Mouse (Mus musculus) heart, embryonic 14.5 days (tissue): ENCODE measurements around the gene Eps8l2. TPM values are rescaled to one million over a fixed set of nuclear protein-coding genes. Genes with fewer than 3 reads are reported as not detected.

Experiments
- ATAC-seq: fragments of 200-750 bp; cut with Nextera tagmentation; 2 replicates; pipeline ENCODE4 v1.8.0; 2017; ENCODE audit warnings: low read depth, moderate TSS enrichment; ENCODE audit not compliant: insufficient number of reproducible peaks, insufficient read depth, low FRiP score
- H3K27ac ChIP-seq, 2 experiments: fragments of 200-500 bp in 1 of 2; fragments of 300-500 bp in 1 of 2; sonication (generic) in 1 of 2; replicated peaks in 1 of 2; 2 replicates each; pipeline ENCODE4 v1.5.1; 2012 to 2014; ENCODE audit warnings: low read depth in 2 of 2, low read length in 2 of 2, control low read depth in 1 of 2, mild to moderate bottlenecking in 1 of 2, mixed read lengths in 1 of 2; ENCODE audit not compliant: control insufficient read depth in 1 of 2, insufficient read depth in 1 of 2
- H3K27me3 ChIP-seq: fragments of 300-500 bp; sonication (generic); 2 replicates; pipeline ENCODE4 v1.6.1; 2014; ENCODE audit warnings: mild to moderate bottlenecking, low read length, control low read depth; ENCODE audit not compliant: control insufficient read depth, insufficient read depth
- H3K36me3 ChIP-seq: fragments of 300-500 bp; sonication (generic); 2 replicates; pipeline ENCODE4 v1.6.1; 2014; ENCODE audit warnings: mild to moderate bottlenecking, control low read depth, low read length, mixed read lengths; ENCODE audit not compliant: control insufficient read depth, insufficient read depth
- H3K4me1 ChIP-seq, 2 experiments: fragments of 200-500 bp in 1 of 2; fragments of 300-500 bp in 1 of 2; sonication (generic) in 1 of 2; 2 replicates each; pipeline ENCODE4 v1.6.1; 2012 to 2014; ENCODE audit warnings: low read length in 2 of 2, control low read depth in 1 of 2, mixed read lengths in 1 of 2; ENCODE audit not compliant: control insufficient read depth in 2 of 2, insufficient read depth in 2 of 2
- H3K4me2 ChIP-seq: fragments of 300-500 bp; sonication (generic); 2 replicates; pipeline ENCODE4 v1.6.1; 2014; ENCODE audit warnings: mild to moderate bottlenecking, low read length
- H3K4me3 ChIP-seq, 2 experiments: fragments of 200-500 bp in 1 of 2; fragments of 300-500 bp in 1 of 2; sonication (generic) in 1 of 2; 2 replicates each; pipeline ENCODE4 v1.5.1; 2012 to 2014; ENCODE audit warnings: low read length in 2 of 2, mild to moderate bottlenecking in 2 of 2, control low read depth in 1 of 2, low read depth in 1 of 2, moderate library complexity in 1 of 2; ENCODE audit not compliant: control insufficient read depth in 1 of 2, insufficient read depth in 1 of 2
- H3K9ac ChIP-seq: fragments of 300-500 bp; sonication (generic); 2 replicates; pipeline ENCODE4 v1.6.1; 2014; ENCODE audit warnings: mild to moderate bottlenecking, low read length
- H3K9me3 ChIP-seq: fragments of 300-500 bp; sonication (generic); 2 replicates; pipeline ENCODE4 v1.6.1; 2016; ENCODE audit warnings: low read length, control low read depth; ENCODE audit not compliant: control insufficient read depth
- WGBS: fragments of 180-500 bp; shearing (Covaris S2); extraction: QIAGEN DNeasy Blood & Tissue Kit; methylation state at CpG from one replicate; pipeline ENCODE4 v1.1.7; 2014; 5-methylcytosine and 5-hydroxymethylcytosine counted together
- polyA plus RNA-seq: library from polyadenylated mRNA; unstranded; fragments of >200 nt; fragmentation: Nextera tagmentation; extraction: Ambion mirVana; gene quantifications from 2 replicates; pipeline ENCODE4 v1.2.1, GENCODE M21; 2014

The Eps8l2 gene
- polyA plus RNA-seq, 1 experiment from 2014 or later, result 0.76 TPM

DNA sequence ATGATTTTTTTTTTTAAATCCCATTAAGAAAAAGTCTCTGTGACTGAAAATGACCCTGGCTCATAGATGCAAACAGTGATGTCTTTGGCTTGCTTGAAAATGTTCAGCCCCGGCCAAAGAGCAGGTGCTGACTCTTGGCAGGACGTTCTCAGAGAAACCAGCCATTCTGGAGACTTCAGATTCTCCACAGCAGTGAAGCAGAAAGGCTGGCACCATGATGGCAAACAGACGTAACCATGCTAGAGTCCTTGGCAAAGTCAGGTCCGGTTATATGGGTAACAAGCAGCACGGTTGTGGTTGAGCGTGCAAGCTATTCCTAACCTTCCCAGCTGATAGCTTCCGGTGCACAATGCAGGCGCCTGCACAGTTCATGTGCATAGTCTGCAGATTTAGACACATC is 39.5 kb upstream of the Eps8l2 start:
- Histone ChIP-seq H3K36me3 (peaks cover 61% of the 10 kb centered on the region), H3K4me2 (no peak overlapping the region), H3K27me3 (peaks cover 16% of the 10 kb centered on the region), H3K27ac (no peak overlapping the region), H3K9ac (no peak overlapping the region), H3K4me1 (peaks cover 2 to 9% of the 10 kb centered on the region in 2 experiments; a peak in 3 of 4 replicates), H3K9me3 (no peaks in the 10 kb centered on the region), H3K4me3 (no peak overlapping the region)
- 93% methylated on average over 8 of the region's 8 CpGs for WGBS
- no peak for ATAC-seq

DNA sequence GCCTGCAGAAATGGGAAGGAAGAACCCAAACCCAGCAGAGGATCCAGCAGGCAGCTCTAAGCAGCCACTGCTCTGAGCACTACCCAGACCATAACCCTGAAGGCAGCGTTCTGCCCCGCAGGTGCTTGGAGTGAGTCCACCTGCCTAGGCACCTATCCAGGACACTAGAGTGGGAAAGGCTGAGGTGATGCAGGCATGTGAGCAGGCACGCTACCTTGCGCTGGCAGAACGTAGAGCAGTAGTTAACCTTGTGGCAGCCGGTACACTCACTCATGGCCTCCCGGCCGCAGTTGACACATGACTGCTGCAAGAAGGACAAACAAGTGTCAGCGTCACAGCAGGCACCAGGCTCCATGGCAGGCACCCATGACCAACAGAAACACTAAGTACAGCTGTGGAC is 37.3 kb upstream of the Eps8l2 start:
- Histone ChIP-seq H3K27me3 (no peaks in the 10 kb centered on the region), H3K4me2 (no peak overlapping the region), H3K4me3 (no peak overlapping the region), H3K9ac (no peak overlapping the region), H3K9me3 (no peaks in the 10 kb centered on the region), H3K4me1 (no peaks in the 10 kb centered on the region), H3K36me3 (peaks cover 83% of the 10 kb centered on the region), H3K27ac (no peak overlapping the region)
- WGBS, result 92% methylated on average over 9 of the region's 9 CpGs
- ATAC-seq, result no peak

DNA sequence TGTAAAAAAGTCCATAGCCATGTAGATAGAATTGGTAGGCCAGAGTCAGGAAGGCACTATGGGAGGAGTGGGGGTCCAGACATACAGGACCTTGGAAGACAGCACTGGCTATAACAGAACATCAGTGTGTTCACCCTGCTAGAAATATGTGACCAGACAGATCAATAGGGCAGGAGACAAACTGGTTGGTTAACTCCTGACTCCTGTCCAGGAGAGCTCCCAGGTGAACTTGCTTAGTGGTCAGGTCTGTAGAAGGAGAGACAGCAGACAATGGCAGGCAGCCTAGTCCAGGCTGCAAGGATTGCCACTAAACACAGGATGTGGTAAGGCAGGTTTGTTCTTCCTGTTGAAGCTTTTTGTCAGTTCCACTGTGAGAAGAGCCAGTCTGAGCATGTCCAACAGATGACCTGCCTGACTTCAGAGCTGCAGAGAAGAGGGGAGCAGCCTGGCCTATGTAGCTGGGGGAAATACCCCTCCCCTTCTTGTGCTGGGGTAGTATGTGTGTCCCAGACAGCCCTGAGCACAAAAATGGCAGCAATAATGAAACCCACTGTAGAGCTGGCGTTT is 35.9 kb upstream of the Eps8l2 start:
- no peak for ATAC-seq
- Histone ChIP-seq H3K4me1 (no peaks in the 10 kb centered on the region), H3K4me2 (no peak overlapping the region), H3K27ac (no peak overlapping the region), H3K27me3 (no peaks in the 10 kb centered on the region), H3K9me3 (no peaks in the 10 kb centered on the region), H3K9ac (no peak overlapping the region), H3K4me3 (no peak overlapping the region), H3K36me3 (peaks cover 87% of the 10 kb centered on the region)
- 74% methylated on average over 1 of the region's 1 CpGs for WGBS

DNA sequence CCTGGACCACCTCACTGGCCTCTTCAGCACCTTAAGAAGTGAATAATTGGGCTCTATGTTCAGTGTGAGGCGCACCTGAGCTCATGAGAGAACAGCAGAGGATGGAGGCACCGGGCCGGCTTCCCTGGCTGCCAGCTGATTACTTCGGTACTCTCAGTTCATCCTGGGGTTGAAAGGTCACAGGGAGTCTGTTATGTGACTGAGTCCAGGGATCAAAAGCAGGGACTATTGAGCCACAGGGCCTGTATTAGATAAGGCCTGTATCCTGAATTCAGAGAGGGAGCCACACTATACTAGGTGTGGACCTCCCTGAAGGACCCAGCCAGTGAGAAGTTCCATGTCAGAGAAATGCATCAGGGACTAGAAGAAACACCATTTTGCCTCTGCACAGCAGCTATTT is 34.1 kb upstream of the Eps8l2 start:
- no peaks in the 10 kb centered on the region for H3K27me3 ChIP-seq
- H3K4me1 ChIP-seq, result no peaks in the 10 kb centered on the region
- no peak overlapping the region for H3K27ac ChIP-seq
- no peak overlapping the region for H3K9ac ChIP-seq
- H3K36me3 ChIP-seq, result peaks cover 97% of the 10 kb centered on the region
- no peak overlapping the region for H3K4me2 ChIP-seq
- no peaks in the 10 kb centered on the region for H3K9me3 ChIP-seq
- ATAC-seq, result no peak
- no peak overlapping the region for H3K4me3 ChIP-seq
- 90% methylated on average over 4 of the region's 4 CpGs for WGBS

DNA sequence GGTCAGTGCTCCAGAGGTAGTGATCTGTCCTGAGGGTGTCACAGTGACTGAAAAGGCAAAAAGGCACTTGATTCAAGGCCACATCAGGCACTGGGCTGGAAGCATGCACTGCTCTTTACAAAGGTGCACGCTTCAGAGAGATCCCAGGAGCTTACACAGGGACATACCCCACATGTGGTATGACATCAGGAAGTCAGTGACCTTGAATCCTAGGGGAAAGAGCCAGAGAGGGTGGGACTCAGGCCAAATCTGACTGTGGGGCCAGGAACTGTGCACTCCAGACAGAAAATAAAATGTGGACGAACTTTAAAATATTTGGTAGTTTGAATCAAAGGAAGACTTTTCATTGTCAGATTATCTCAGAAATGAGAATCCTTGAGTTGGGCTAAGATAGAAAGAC is 24.3 kb upstream of the Eps8l2 start:
- no peak for ATAC-seq
- peaks cover 100% of the 10 kb centered on the region for H3K36me3 ChIP-seq
- no peak overlapping the region for H3K9ac ChIP-seq
- H3K27ac ChIP-seq, result no peak overlapping the region
- no peak overlapping the region for H3K4me2 ChIP-seq
- H3K4me1 ChIP-seq, result no peaks in the 10 kb centered on the region
- H3K9me3 ChIP-seq, result no peaks in the 10 kb centered on the region
- H3K4me3 ChIP-seq, result no peak overlapping the region
- 88% methylated on average over 2 of the region's 2 CpGs for WGBS
- no peaks in the 10 kb centered on the region for H3K27me3 ChIP-seq

DNA sequence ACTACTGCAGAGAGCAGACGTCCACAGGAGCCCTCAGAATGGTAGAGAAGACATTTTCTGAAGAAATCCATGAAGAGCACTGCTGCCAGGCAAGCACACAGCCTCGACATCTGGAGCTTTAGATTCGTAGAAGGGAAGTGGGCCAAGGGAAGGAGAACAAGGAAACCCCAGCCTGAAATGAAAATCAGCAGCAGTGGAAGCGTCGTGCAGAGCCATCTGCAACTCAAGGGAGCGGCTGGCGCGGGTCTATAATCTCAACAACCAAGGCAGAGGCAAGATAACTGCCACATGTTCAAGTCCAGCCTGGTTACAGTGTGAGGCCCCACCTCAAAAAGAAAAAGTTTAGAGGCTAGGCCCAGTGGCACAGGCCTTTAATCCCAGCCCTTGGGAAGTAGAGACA is 23.6 kb upstream of the Eps8l2 start:
- ATAC-seq, result no peak
- H3K27me3 ChIP-seq, result no peaks in the 10 kb centered on the region
- no peaks in the 10 kb centered on the region for H3K9me3 ChIP-seq
- no peak overlapping the region for H3K9ac ChIP-seq
- H3K4me2 ChIP-seq, result no peak overlapping the region
- H3K4me1 ChIP-seq, result no peaks in the 10 kb centered on the region
- H3K4me3 ChIP-seq, result no peak overlapping the region
- H3K27ac ChIP-seq, result no peak overlapping the region
- WGBS, result 85% methylated on average over 8 of the region's 8 CpGs
- H3K36me3 ChIP-seq, result peaks cover 100% of the 10 kb centered on the region

DNA sequence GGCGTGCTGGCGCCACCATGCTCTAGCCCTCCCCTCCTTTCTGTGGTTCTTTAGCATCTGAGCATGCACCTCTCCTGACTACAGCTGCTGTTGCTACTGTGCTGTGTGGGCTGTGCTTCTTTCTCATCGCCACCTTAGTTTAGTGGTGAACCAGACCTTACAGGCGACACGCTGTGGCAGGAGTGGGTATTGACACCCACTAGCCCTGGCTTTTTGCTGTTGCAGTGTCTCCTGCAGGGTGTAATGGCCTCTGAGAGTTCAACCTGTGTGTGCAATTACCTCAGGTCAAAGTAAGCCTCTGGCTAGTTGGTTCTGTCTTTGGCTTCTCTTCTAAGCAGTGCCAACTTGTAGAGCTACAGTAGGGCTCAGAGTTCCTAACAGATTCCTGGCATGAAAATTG is 22.7 kb upstream of the Eps8l2 start:
- 76% methylated on average over 5 of the region's 5 CpGs for WGBS
- Histone ChIP-seq H3K36me3 (peaks cover 100% of the 10 kb centered on the region), H3K4me1 (no peaks in the 10 kb centered on the region), H3K4me3 (no peak overlapping the region), H3K27me3 (no peaks in the 10 kb centered on the region), H3K27ac (no peak overlapping the region), H3K9ac (no peak overlapping the region), H3K4me2 (no peak overlapping the region), H3K9me3 (no peaks in the 10 kb centered on the region)
- ATAC-seq, result no peak

DNA sequence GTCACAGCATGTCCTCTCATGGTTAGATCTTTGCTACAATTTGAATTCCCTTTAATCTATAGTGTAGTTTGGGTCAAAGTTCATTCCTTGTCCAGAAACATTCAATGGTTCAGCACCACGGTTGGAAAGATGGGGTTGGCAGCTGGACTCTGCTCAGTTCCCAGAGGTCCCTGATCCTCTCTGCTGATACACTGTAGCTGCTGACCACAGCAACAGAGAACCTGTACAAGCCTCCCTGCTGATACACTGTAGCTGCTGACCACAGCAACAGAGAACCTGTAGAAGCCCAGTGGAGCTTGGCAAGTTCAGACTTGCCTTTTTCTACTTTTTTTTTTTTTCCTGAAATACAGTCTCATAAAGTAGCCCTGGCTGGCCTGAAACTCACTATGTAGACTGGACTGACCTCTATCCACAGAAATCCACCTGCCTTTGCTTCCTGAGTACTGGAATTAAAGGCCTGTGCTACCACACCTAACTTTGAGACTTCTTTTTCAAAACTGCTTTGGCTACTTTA is 21.0 kb upstream of the Eps8l2 start:
- WGBS, result 95% methylated on average over 1 of the region's 1 CpGs
- ATAC-seq, result no peak
- no peak overlapping the region for H3K9ac ChIP-seq

More for the DNA sequence above, 21.0 kb upstream of the Eps8l2 start:
- no peaks in the 10 kb centered on the region for H3K4me1 ChIP-seq
- H3K9me3 ChIP-seq, result no peaks in the 10 kb centered on the region
- H3K4me2 ChIP-seq, result no peak overlapping the region
- no peak overlapping the region for H3K27ac ChIP-seq
- H3K27me3 ChIP-seq, result no peaks in the 10 kb centered on the region
- H3K36me3 ChIP-seq, result peaks cover 100% of the 10 kb centered on the region
- no peak overlapping the region for H3K4me3 ChIP-seq
